Mouse (Mus musculus) myocyte (in vitro differentiated cells): ENCODE data around the gene Prol1. TPM values are rescaled to one million over a fixed set of nuclear protein-coding genes. Genes with fewer than 3 reads are reported as not detected.
"Not testable (repeated sequence)": the region's sequence is repeated elsewhere in the genome, so short reads cannot be mapped to it uniquely, and the experiment has no call there.

Source experiments
- H3K27me3 ChIP-seq: one replicate; pipeline ENCODE4 v1.6.1; 2011; ENCODE audit not compliant: control insufficient read depth, insufficient read depth, insufficient read length
- H3K36me3 ChIP-seq: one replicate; pipeline ENCODE4 v1.6.1; 2011; ENCODE audit not compliant: control insufficient read depth, insufficient read depth
- H3K4me2 ChIP-seq: one replicate; pipeline ENCODE4 v1.6.1; 2011; ENCODE audit warnings: low read depth, control low read depth
- H3K4me3 ChIP-seq: one replicate; pipeline ENCODE4 v1.5.1; 2011; ENCODE audit warnings: mild to moderate bottlenecking, control low read depth, moderate library complexity
- H3K79me2 ChIP-seq: one replicate; pipeline ENCODE4 v1.6.1; 2011; ENCODE audit not compliant: control insufficient read depth, insufficient read depth
- H3ac ChIP-seq: one replicate; pipeline ENCODE4 v1.6.1; 2011; ENCODE audit not compliant: control insufficient read depth, insufficient read length
- CEBPB ChIP-seq: IDR thresholded peaks from 2 replicates; pipeline ENCODE4 v1.6.1; 2011; ENCODE audit warnings: mild to moderate bottlenecking, moderate library complexity; ENCODE audit not compliant: poor library complexity, insufficient read depth, severe bottlenecking
- E2F4 ChIP-seq: IDR thresholded peaks from one replicate; pipeline ENCODE4 v1.6.1; 2011; ENCODE audit warnings: mild to moderate bottlenecking, control low read depth, moderate library complexity; ENCODE audit not compliant: insufficient read depth
- MAX ChIP-seq: IDR thresholded peaks from one replicate; pipeline ENCODE4 v1.6.1; 2011; ENCODE audit warnings: low read depth, mild to moderate bottlenecking, control low read depth
- MYOD1 ChIP-seq, 3 experiments: IDR thresholded peaks; one replicate each; pipeline ENCODE4 v1.6.1; 2011; ENCODE audit warnings: control low read depth in 2 of 3, low read depth in 2 of 3, mild to moderate bottlenecking in 2 of 3, moderate library complexity in 1 of 3; ENCODE audit not compliant: insufficient read length in 2 of 3, control insufficient read depth in 1 of 3
- MYOG ChIP-seq, 3 experiments: IDR thresholded peaks; one replicate each; pipeline ENCODE4 v1.6.1; 2011; ENCODE audit warnings: control low read depth in 2 of 3, low read depth in 2 of 3, mild to moderate bottlenecking in 2 of 3; ENCODE audit not compliant: insufficient read length in 2 of 3, control insufficient read depth in 1 of 3, insufficient read depth in 1 of 3
- POLR2A ChIP-seq: IDR thresholded peaks from one replicate; pipeline ENCODE4 v1.6.1; 2011; ENCODE audit warnings: low read depth, mild to moderate bottlenecking, control low read depth, moderate library complexity; ENCODE audit not compliant: insufficient read length
- POLR2AphosphoS2 ChIP-seq: IDR thresholded peaks from one replicate; pipeline ENCODE4 v1.6.1; 2011; ENCODE audit warnings: low read depth, control low read depth; ENCODE audit not compliant: insufficient read length
- REST ChIP-seq: IDR thresholded peaks from one replicate; pipeline ENCODE4 v1.6.1; 2011; ENCODE audit warnings: mild to moderate bottlenecking, control low read depth, moderate library complexity; ENCODE audit not compliant: insufficient read depth, insufficient read length
- SRF ChIP-seq: IDR thresholded peaks from one replicate; pipeline ENCODE4 v1.6.1; 2011; ENCODE audit warnings: low read depth; ENCODE audit not compliant: control insufficient read depth, insufficient read length
- TCF12 ChIP-seq: IDR thresholded peaks from one replicate; pipeline ENCODE4 v1.6.1; 2011; ENCODE audit warnings: mild to moderate bottlenecking, control low read depth; ENCODE audit not compliant: poor library complexity, insufficient read depth, severe bottlenecking
- TCF3 ChIP-seq: IDR thresholded peaks from one replicate; pipeline ENCODE4 v1.6.1; 2011; ENCODE audit warnings: low read depth, control low read depth; ENCODE audit not compliant: insufficient read length
- USF1 ChIP-seq: IDR thresholded peaks from one replicate; pipeline ENCODE4 v1.6.1; 2011; ENCODE audit warnings: low read depth, mild to moderate bottlenecking, control low read depth, moderate library complexity
- polyA plus RNA-seq: library from polyadenylated mRNA; unstranded; fragments of >200 nt; fragmentation: generic; extraction: Trizol; gene quantifications from one replicate; pipeline ENCODE4 v1.2.1, GENCODE M21; 2012; ENCODE audit warnings: missing spikeins

Prol1 gene
- not detected for polyA plus RNA-seq

DNA sequence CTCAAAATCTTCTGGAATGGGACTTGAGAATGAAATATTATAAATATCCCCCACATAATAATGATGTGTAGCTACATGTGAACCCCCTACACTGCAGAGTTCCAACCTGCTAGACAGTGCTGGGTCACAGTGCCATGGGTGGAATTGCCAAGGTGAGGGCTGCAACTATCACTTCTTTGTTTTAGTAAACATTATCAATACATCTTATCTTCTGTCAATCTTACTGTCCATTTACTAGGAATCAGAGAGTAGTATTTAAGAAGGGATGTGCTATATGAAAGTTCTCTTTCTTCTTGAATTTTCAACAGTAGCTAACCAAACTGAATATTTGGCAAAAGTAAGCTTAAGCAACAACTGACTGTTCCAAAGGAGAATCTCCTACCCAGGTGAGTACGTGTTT, at the start of gene Prol1:
Prol1 (plus strand) TSS at position 301 of the 400 bp plus-strand sequence.
- H3ac ChIP-seq, result no peak within 1 kb of the TSS
- no peaks in the 10 kb centered on the region for H3K79me2 ChIP-seq
- no peak within 1 kb of the TSS for H3K4me2 ChIP-seq
- no peaks in the 10 kb centered on the region for H3K36me3 ChIP-seq
- TF ChIP-seq MYOG (IDR thresholded peaks at IDR 0.05; ENCODE audit: control insufficient read depth in 1 of 3, insufficient read depth in 1 of 3, insufficient read length in 2 of 3, low read depth in 2 of 3) (no peak), REST (no peak), MYOD1 (IDR thresholded peaks at IDR 0.05; ENCODE audit: control insufficient read depth in 1 of 3, insufficient read length in 2 of 3, low read depth in 2 of 3) (no peak), POLR2A (no peak), CEBPB (no peak), SRF (no peak), TCF12 (no peak), TCF3 (no peak), E2F4 (no peak), POLR2AphosphoS2 (no peak), USF1 (no peak), MAX (no peak)
- no peaks in the 10 kb centered on the region for H3K27me3 ChIP-seq
- H3K4me3 ChIP-seq, result no peak within 1 kb of the TSS

DNA sequence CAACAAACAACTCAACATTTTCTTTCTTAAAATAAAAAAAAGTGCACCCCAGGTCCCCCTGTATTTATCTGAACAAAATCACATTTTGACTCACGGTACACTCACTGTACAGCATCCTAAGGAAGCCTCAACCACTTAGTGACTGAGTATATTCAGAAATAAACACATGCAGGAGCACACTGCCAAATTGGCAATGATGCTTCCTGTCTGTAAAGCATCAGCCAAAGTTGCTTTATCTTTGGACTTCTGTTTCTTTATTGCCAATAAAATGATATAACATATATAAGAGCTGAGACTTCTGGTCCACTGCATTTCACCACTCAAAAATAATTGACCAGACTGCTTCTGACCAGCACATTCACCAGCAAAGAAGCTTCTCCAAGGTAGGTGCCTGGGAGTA, 48.5 kb upstream of the Prol1 start, which contains the start of gene Gm7714:
Gm7714 (plus strand) TSS at position 301 of the 400 bp plus-strand sequence.
- no peak within 1 kb of the TSS for H3ac ChIP-seq
- H3K27me3 ChIP-seq, result no peaks in the 10 kb centered on the region
- no peaks in the 10 kb centered on the region for H3K36me3 ChIP-seq
- TF ChIP-seq MYOD1 (IDR thresholded peaks at IDR 0.05; ENCODE audit: control insufficient read depth in 1 of 3, insufficient read length in 2 of 3, low read depth in 2 of 3), result no peak
- TF ChIP-seq POLR2AphosphoS2, result no peak
- no peak for TF ChIP-seq REST
- no peak for TF ChIP-seq TCF3
- no peak for TF ChIP-seq MYOG (IDR thresholded peaks at IDR 0.05; ENCODE audit: control insufficient read depth in 1 of 3, insufficient read depth in 1 of 3, insufficient read length in 2 of 3, low read depth in 2 of 3)
- no peak for TF ChIP-seq E2F4
- no peak for TF ChIP-seq TCF12
- no peak for TF ChIP-seq POLR2A
- no peak for TF ChIP-seq SRF
- TF ChIP-seq MAX, result no peak
- TF ChIP-seq USF1, result no peak
- no peak for TF ChIP-seq CEBPB
- H3K79me2 ChIP-seq, result no peaks in the 10 kb centered on the region
- no peak within 1 kb of the TSS for H3K4me3 ChIP-seq
- no peak within 1 kb of the TSS for H3K4me2 ChIP-seq

DNA sequence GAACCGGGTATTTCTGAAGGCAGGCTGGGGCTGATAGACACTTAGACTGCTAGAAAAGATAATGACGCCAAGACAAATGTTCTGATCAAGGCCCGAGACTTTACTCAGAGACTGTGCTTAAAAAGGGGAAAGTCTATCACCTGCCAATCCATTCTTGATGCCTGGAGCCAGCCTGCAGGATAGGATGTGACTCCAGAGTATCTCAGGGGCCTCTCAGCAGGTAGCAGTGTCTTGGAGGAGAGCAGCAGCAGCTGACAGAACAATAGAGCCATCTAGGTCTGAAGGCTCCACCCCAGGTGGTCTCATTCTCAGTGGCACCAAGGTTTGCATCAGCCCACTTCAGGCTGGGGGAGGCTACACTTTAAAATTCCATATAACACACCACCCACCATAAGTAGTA, 5.8 kb upstream of the Prol1 start:
- not testable (repeated sequence) for H3K36me3 ChIP-seq, H3ac ChIP-seq, H3K4me2 ChIP-seq, H3K79me2 ChIP-seq, H3K4me3 ChIP-seq, H3K27me3 ChIP-seq

DNA sequence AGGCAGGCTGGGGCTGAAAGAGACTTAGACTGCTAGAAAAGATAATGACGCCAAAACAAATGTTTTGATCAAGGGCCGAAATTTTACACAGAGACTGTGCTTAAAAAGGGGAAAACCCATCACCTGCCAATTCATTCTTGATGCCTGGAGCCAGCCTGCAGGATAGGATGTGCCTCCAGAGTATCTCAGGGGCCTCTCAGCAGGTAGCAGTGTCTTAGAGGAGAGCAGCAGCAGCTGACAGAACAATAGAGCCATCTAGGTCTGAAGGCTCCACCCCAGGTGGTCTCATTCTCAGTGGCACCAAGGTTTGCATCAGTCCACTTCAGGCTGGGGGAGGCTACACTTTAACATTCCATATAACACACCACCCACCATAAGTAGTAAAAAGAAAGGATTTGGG, 31.4 kb downstream of the Prol1 start:
- H3K4me3 ChIP-seq, H3ac ChIP-seq, H3K27me3 ChIP-seq, H3K79me2 ChIP-seq, H3K36me3 ChIP-seq, H3K4me2 ChIP-seq: not testable (repeated sequence)

DNA sequence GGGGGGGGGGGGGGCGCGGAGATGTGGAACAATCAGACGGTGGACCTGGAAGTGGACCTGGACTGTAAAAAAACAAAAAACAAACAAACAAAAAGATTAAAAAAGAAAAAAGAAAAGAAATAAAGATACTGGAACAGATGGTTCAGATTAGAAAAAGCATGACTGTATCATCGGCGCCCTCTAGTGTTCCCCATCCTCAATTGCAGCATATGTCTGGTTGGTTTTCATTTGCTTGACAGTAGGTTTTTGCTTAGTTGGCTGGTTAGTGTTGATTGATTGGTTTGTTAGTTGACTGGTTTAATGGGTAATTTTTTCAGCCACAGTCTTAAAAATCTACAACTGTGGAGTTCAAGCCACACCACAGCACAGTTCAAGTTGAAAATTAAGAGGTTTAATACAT, 47.7 kb downstream of the Prol1 start:
- Histone ChIP-seq H3ac (no peak overlapping the region), H3K4me3 (no peak overlapping the region), H3K27me3 (no peaks in the 10 kb centered on the region), H3K36me3 (no peaks in the 10 kb centered on the region), H3K4me2 (no peak overlapping the region), H3K79me2 (no peaks in the 10 kb centered on the region)
- TF ChIP-seq POLR2A (no peak), E2F4 (no peak), CEBPB (no peak), MYOD1 (IDR thresholded peaks at IDR 0.05; ENCODE audit: control insufficient read depth in 1 of 3, insufficient read length in 2 of 3, low read depth in 2 of 3) (no peak), TCF3 (no peak), REST (no peak), POLR2AphosphoS2 (no peak), USF1 (no peak), MYOG (IDR thresholded peaks at IDR 0.05; ENCODE audit: control insufficient read depth in 1 of 3, insufficient read depth in 1 of 3, insufficient read length in 2 of 3, low read depth in 2 of 3) (no peak), MAX (no peak), SRF (no peak), TCF12 (no peak)

DNA sequence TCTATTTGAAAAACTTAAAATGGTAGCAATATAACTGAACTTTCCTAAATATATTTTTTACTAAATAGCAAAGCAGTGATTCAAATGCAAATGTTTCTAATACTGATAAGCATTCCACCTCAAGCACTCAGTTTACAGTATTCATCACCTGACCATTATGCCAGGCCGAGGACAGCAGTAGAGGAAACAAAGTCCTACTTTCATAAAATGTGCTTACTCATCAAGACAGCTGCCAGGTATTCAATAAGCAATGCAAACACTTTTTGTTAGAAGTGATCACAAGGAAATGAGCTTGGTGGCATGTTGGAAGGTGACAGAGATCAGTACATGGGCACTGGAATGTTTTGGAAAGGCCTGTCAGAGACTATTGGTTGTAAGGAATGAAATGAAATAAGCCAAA, 49.8 kb downstream of the Prol1 start:
- TF ChIP-seq CEBPB, result no peak
- no peak for TF ChIP-seq E2F4
- TF ChIP-seq MYOD1 (IDR thresholded peaks at IDR 0.05; ENCODE audit: control insufficient read depth in 1 of 3, insufficient read length in 2 of 3, low read depth in 2 of 3), result no peak
- no peak for TF ChIP-seq POLR2AphosphoS2
- no peak for TF ChIP-seq REST
- TF ChIP-seq SRF, result no peak
- TF ChIP-seq USF1, result no peak
- TF ChIP-seq TCF3, result no peak
- no peak for TF ChIP-seq MAX
- TF ChIP-seq POLR2A, result no peak
- no peak for TF ChIP-seq MYOG (IDR thresholded peaks at IDR 0.05; ENCODE audit: control insufficient read depth in 1 of 3, insufficient read depth in 1 of 3, insufficient read length in 2 of 3, low read depth in 2 of 3)
- no peak for TF ChIP-seq TCF12
- no peak overlapping the region for H3K4me3 ChIP-seq
- H3K79me2 ChIP-seq, result no peaks in the 10 kb centered on the region
- H3K36me3 ChIP-seq, result no peaks in the 10 kb centered on the region
- H3ac ChIP-seq, result no peak overlapping the region
- no peaks in the 10 kb centered on the region for H3K27me3 ChIP-seq
- no peak overlapping the region for H3K4me2 ChIP-seq
